Mouse (Mus musculus) cerebellum, adult (tissue): ENCODE data around the gene Fgfr2.

ENCODE experiments used
- ATAC-seq: cut with Nextera tagmentation; 2 replicates; pipeline ENCODE4 v1.9.2; 2017; ENCODE audit warnings: mild to moderate bottlenecking, moderate library complexity, mixed read lengths; ENCODE audit not compliant: insufficient number of reproducible peaks, low FRiP score, low TSS enrichment

The Fgfr2 gene

DNA sequence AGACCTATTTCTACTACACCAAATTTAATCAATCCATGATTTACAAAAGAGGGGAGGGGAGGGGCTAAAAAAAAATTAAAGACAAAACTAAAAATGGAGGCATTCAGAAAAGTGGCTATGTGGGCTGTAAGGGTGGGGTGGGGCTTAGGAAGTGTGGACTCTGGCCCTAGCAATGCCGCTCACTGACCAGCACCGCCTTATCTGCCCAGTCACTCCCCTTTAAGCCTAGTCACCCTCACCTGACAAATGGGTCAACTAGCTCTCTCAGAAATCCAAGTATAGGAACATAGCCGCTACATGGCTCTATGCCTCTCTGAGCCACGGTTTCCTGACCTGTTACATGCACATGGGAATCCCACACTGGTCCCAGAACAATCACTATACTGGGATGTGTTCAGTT lies 336.1 kb downstream of the Fgfr2 start:
- ATAC-seq, result no peak

- no peak for ATAC-seq
Measured at GRCm38 (mm10) chr7:132786522-132786921, 336.6 kb downstream of the Fgfr2 start.

DNA sequence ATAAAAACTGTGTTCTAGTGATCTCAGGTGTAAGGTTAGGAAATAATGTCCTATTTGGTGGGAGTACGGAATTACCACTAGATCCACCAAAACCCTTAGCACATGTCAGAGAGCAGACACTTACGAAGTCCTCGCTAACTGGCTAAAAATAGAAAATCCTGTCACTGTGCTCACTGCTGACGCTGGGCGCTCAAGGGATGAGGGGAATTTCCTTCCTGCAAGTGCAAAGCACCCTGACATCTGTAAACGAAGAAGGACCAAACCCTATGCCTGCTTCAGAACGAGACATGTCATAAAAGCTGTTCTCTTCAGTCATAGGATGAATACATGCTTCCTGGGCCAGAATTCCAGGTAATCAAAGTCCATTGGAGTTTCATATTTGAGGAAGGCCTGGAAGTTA lies 337.1 kb downstream of the Fgfr2 start:
- ATAC-seq, result no peak

DNA sequence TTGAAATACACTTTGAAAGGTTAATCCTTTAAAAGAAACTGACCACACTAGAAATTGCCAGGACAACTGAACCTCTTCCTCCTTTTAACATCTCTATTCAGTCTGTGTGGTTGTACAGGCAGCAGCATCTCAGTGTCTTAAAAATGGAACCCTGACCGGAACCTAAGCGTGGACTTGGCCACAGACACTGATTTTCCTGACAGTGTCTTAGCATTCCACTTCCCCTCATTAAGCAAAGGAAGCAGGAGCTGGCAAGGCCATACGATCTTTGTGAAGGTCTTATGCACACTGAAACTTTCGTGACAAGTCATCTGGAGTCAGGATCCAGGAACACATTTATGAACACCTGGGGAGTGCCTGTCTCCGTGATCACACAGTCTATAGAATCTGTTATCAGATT lies 339.0 kb downstream of the Fgfr2 start:
- no peak for ATAC-seq

GRCm38 (mm10) chr7:132781850-132782249 lies 341.3 kb downstream of the Fgfr2 start:
- no peak for ATAC-seq

GRCm38 (mm10) chr7:132781130-132781814 lies 341.9 kb downstream of the Fgfr2 start:
- ATAC-seq, result no peak

- ATAC-seq, result no peak
Measured at GRCm38 (mm10) chr7:132780611-132781010, 342.5 kb downstream of the Fgfr2 start.

GRCm38 (mm10) chr7:132778630-132779029 lies 344.5 kb downstream of the Fgfr2 start:
- ATAC-seq, result no peak

GRCm38 (mm10) chr7:132777728-132778453 lies 345.3 kb downstream of the Fgfr2 start:
- ATAC-seq, result no peak

GRCm38 (mm10) chr7:132777117-132777516 lies 346.0 kb downstream of the Fgfr2 start:
- no peak for ATAC-seq

GRCm38 (mm10) chr7:132776338-132777111 lies 346.6 kb downstream of the Fgfr2 start:
- ATAC-seq, result no peak

GRCm38 (mm10) chr7:132775922-132776321 lies 347.2 kb downstream of the Fgfr2 start:
- no peak for ATAC-seq

- ATAC-seq, result no peak
Measured at GRCm38 (mm10) chr7:132775333-132775732, 347.8 kb downstream of the Fgfr2 start.

DNA sequence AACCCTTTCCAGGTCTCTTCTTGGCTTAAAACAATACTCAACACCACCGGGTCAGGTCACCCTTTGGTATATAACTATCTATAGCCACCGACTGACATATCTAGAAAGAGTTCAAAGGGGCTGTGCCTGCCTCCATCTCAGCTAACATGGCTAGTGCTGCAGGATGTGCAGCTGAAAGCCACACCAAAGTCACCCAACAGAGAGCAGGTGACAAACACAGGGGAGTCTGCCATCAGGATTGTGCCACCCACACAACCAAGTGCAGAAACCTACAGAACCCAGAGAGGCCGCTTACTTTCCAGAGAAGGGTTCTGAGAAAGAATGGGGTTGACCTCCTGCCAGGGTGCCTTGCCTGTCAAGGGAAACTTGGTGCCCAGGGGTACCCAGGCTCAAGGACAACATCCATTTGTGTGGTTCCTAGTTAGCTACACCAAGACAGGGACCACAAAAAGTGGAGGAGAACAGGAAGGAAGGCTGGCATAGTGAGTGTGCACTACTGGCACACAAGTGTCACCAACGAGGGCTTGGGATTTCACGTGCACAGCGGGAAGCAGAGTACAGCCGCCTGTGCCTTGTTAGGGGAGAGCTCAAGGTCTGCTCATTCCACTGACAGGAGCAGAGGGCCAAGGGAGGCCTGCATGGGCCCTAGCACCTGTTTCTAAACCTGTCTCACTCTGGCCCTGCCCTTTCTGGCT lies 350.0 kb downstream of the Fgfr2 start:
- no peak for ATAC-seq

DNA sequence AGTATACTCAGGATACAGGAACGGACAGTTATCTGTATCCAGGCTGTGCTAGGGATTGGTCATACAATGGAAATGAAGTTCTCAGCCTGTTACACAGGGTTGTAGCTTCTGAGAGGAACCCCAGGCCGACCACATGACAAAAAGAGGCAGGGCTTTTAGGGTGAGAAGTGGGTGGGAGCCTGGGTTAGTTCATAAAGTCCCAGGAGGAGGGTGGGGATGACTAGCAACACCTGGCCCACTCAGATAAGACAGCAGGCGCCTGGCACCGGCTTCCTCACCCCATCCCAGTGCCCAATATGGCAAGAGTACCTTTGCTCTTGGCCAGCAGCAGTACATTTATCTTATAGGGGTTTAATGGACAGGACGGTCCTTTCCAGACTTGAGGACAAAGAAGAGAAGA lies 350.7 kb downstream of the Fgfr2 start:
- no peak for ATAC-seq

DNA sequence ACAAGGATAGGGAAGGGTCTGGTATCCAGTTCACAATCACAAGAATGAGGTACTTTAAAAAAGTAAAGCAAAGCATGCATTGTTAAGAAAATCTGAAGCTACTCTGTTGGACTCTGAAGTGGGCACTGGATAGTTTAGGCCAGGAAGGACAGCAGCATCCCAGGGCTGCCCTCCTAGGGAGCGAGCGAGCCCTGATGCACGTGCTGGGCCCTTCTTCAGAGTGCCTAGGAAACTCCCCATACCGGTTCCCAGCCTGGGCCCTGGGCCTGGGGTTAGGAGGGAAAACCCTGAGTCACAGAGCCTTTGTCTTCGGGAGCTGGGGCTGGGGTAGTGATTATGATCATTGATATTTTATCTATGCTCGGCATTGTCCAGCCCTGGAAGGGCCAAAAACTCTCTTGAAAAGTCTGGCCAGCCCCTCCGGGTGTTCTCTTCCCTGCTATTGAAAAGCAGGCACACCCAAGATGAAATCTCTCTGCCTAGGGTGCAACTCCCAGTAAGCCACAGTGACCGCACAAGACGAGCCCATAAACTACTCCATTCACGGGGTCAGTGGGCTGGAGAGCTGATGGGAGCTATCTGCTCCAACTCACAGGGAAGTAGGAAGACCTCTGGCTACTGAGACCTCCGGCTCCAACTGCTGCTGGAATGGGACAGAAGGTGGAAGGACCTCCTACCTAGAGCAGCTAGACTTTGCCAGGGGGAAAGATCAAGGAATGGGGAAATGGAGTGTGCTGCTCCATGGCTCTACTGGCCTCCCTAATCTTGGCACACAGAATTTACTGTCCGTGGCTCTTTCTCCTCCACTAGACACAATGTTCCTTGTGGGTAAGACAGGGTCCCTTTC lies 354.4 kb downstream of the Fgfr2 start:
- ATAC-seq, result no peak

DNA sequence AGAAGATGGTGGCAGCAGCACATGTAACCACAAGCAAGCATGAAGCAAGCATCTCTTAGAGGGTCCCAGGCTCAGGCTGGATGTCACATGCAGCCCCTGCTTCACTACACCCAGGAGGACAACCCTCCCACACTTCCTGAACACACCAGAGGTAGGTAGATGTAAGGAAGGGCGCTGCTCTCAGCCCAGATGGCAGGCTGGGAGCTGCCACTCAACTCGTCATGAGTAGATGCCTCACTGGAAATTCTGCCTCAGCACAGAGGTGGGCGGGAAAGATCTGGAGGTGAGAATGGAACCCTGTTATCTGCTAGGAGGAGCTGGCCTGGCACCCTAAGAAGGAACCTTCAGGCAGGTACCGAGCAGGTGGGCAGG lies 355.2 kb downstream of the Fgfr2 start:
- no peak for ATAC-seq

DNA sequence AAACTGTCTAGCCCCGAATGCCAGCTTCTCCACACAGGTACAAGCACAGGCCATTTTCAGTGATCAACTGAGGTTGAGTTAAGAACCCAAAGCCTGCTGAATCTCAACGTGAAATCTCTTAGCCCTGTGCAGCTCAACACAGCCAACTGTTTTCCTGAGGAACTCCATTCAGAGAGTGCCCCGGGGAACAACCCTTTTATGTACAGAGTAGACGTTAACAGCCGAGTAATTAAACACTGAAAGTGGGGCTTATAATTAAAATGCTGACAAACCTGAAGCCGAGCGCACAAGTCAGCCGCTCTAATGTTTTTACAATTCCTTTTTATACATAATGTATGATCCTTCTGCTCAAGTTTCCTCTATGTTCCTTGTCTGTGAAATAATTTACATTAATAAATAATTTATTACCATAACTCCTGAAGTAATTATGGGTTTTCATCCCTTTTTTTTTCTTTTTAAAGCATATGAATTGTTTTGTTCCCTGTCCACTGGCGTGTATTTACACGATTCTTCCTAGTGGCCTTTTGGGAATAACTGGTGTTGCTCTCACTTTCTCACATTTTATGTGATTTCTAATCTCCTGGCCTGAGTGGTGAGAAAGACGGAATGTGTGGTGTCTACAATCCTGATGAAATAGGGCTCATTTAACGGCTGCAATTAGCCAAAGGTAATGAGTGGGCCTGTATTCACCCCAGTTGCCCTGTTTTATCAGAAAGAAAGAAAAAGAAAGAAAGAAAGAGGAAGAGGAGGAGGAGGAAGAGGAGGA lies 355.7 kb downstream of the Fgfr2 start:
- ATAC-seq, result no peak

DNA sequence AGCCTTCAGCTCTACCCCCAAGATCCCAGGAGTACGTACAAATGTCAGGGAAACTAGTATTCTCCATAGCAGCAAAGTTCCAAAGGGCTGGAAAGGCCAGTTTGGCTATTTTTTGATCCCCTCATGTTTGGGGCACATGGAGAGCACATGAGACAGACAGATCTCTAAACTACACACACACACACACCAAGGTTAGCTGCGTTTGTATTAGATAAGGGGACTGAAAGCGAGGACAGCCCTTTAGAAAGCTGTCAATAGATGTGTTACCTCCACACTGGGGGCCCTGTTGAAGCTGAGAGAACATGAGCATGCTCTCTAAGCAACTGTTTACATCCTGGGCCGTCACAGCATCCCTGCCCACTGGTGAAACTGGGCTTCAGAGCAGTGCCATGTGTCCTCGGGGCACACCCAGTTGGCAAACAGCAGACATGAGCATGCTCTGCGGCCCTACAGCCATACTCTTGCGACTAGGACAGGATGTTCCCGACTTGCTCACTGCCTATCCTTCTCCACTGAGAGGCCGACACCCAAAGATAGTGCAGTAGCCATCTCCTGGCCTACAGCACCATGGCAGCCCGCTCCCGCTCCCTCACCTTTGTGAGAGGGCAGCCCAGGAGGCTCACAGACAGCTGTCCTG lies 356.8 kb downstream of the Fgfr2 start:
- ATAC-seq, result no peak
